Mouse (Mus musculus): ENCODE measurements around the gene Mknk2.
A peak's percentile ranks its signal among the peaks of the same experiment; 100 is the strongest.

Mknk2 gene

GRCm38 (mm10) chr10:80669737-80670485, 8.0 kb downstream of the Mknk2 start:
- peak; percentile 87 for DNase-seq

- DNase-seq: no peak
Observed at GRCm38 (mm10) chr10:80669018-80669417, 8.9 kb downstream of the Mknk2 start.

- DNase-seq: peak; percentile 89
Observed at GRCm38 (mm10) chr10:80668614-80669013, 9.3 kb downstream of the Mknk2 start.

- DNase-seq: peak; percentile 60
Observed at GRCm38 (mm10) chr10:80666837-80667412, 11.0 kb downstream of the Mknk2 start.

- DNase-seq: peak; percentile 65
Observed at GRCm38 (mm10) chr10:80665981-80666733, 11.8 kb downstream of the Mknk2 start.

- peak; percentile 74 for DNase-seq
Observed at GRCm38 (mm10) chr10:80665459-80665858, 12.5 kb downstream of the Mknk2 start.

- no peak for DNase-seq
Observed at GRCm38 (mm10) chr10:80665016-80665380, 12.9 kb downstream of the Mknk2 start.

- peak; percentile 85 for DNase-seq
Observed at GRCm38 (mm10) chr10:80664197-80665015, 13.5 kb downstream of the Mknk2 start.

- no peak for DNase-seq
Observed at GRCm38 (mm10) chr10:80663485-80664196, 14.3 kb downstream of the Mknk2 start.

- no peak for DNase-seq
Observed at GRCm38 (mm10) chr10:80661149-80661548, 16.8 kb downstream of the Mknk2 start.

GRCm38 (mm10) chr10:80659213-80659612, 18.7 kb downstream of the Mknk2 start:
- DNase-seq: peak; percentile 70

GRCm38 (mm10) chr10:80658841-80659202, 19.1 kb downstream of the Mknk2 start:
- DNase-seq: no peak

- DNase-seq: no peak
Observed at GRCm38 (mm10) chr10:80658194-80658840, 19.6 kb downstream of the Mknk2 start.

GRCm38 (mm10) chr10:80656863-80657623, 20.9 kb downstream of the Mknk2 start, which contains the start of gene Btbd2:
Gene Btbd2, minus strand, starts transcription at chr10:80657071.
- no peak for DNase-seq

GRCm38 (mm10) chr10:80656130-80656862, 21.6 kb downstream of the Mknk2 start:
- DNase-seq: peak; percentile 98

GRCm38 (mm10) chr10:80655406-80656129, 22.3 kb downstream of the Mknk2 start:
- peak; percentile 83 for DNase-seq

- peak; percentile 71 for DNase-seq
Observed at GRCm38 (mm10) chr10:80654866-80655265, 23.0 kb downstream of the Mknk2 start.

- no peak for DNase-seq
Observed at GRCm38 (mm10) chr10:80653156-80653720, 24.7 kb downstream of the Mknk2 start.

- no peak for DNase-seq
Observed at GRCm38 (mm10) chr10:80650392-80650791, 27.5 kb downstream of the Mknk2 start.

Data from cerebellum, adult 9-11 months (tissue).